Mouse (Mus musculus): ENCODE results near the gene Pdzrn3. TPM values are rescaled to one million over a fixed set of nuclear protein-coding genes. Genes with fewer than 3 reads are reported as not detected.

Pdzrn3 gene
- polyA plus RNA-seq, 1 experiment: 11.2 TPM

- Histone ChIP-seq H3K36me3 (ENCODE audit: control insufficient read depth, insufficient read depth, low read length) (no peaks in the 10 kb centered on the region), H3K4me1 (ENCODE audit: control insufficient read depth, insufficient read depth, insufficient read length, low read length) (no peaks in the 10 kb centered on the region), H3K27ac (ENCODE audit: insufficient read depth, low read depth, low read length) (no peak overlapping the region), H3K27me3 (ENCODE audit: control insufficient read depth, insufficient read depth, low read length) (no peaks in the 10 kb centered on the region), H3K4me3 (ENCODE audit: low read depth, low read length) (no peak overlapping the region)
- TF ChIP-seq CTCF (IDR thresholded peaks at IDR 0.05; ENCODE audit: extremely low read depth, insufficient read length, insufficient replicate concordance, low read depth, low read length) (no peak), POLR2A (IDR thresholded peaks at IDR 0.05; ENCODE audit: low read depth, low read length) (no peak)
- 72% methylated on average over 3 of the region's 3 CpGs for WGBS
Measured at GRCm38 (mm10) chr6:101283891-101284290, 93.8 kb downstream of the Pdzrn3 start.

- no peak overlapping the region for H3K4me3 ChIP-seq (ENCODE audit: low read depth, low read length)
- WGBS: 38% methylated on average over 3 of the region's 3 CpGs
- H3K27ac ChIP-seq (ENCODE audit: insufficient read depth, low read depth, low read length): no peak overlapping the region
- H3K4me1 ChIP-seq (ENCODE audit: control insufficient read depth, insufficient read depth, insufficient read length, low read length): no peaks in the 10 kb centered on the region
- H3K36me3 ChIP-seq (ENCODE audit: control insufficient read depth, insufficient read depth, low read length): no peaks in the 10 kb centered on the region
- no peaks in the 10 kb centered on the region for H3K27me3 ChIP-seq (ENCODE audit: control insufficient read depth, insufficient read depth, low read length)
- TF ChIP-seq POLR2A (IDR thresholded peaks at IDR 0.05; ENCODE audit: low read depth, low read length) (no peak), CTCF (IDR thresholded peaks at IDR 0.05; ENCODE audit: extremely low read depth, insufficient read length, insufficient replicate concordance, low read depth, low read length) (no peak)
Measured at GRCm38 (mm10) chr6:101281644-101282043, 96.1 kb downstream of the Pdzrn3 start.

- no peaks in the 10 kb centered on the region for H3K4me1 ChIP-seq (ENCODE audit: control insufficient read depth, insufficient read depth, insufficient read length, low read length)
- H3K27ac ChIP-seq (ENCODE audit: insufficient read depth, low read depth, low read length): no peak overlapping the region
- no peaks in the 10 kb centered on the region for H3K36me3 ChIP-seq (ENCODE audit: control insufficient read depth, insufficient read depth, low read length)
- 69% methylated on average over 9 of the region's 9 CpGs for WGBS
- TF ChIP-seq CTCF (IDR thresholded peaks at IDR 0.05; ENCODE audit: extremely low read depth, insufficient read length, insufficient replicate concordance, low read depth, low read length) (no peak), POLR2A (IDR thresholded peaks at IDR 0.05; ENCODE audit: low read depth, low read length) (no peak)
- no peak overlapping the region for H3K4me3 ChIP-seq (ENCODE audit: low read depth, low read length)
- H3K27me3 ChIP-seq (ENCODE audit: control insufficient read depth, insufficient read depth, low read length): no peaks in the 10 kb centered on the region
Measured at GRCm38 (mm10) chr6:101280811-101281218, 96.9 kb downstream of the Pdzrn3 start.

- no peaks in the 10 kb centered on the region for H3K4me1 ChIP-seq (ENCODE audit: control insufficient read depth, insufficient read depth, insufficient read length, low read length)
- TF ChIP-seq CTCF (IDR thresholded peaks at IDR 0.05; ENCODE audit: extremely low read depth, insufficient read length, insufficient replicate concordance, low read depth, low read length): no peak
- no peak for TF ChIP-seq POLR2A (IDR thresholded peaks at IDR 0.05; ENCODE audit: low read depth, low read length)
- no peaks in the 10 kb centered on the region for H3K27me3 ChIP-seq (ENCODE audit: control insufficient read depth, insufficient read depth, low read length)
- H3K36me3 ChIP-seq (ENCODE audit: control insufficient read depth, insufficient read depth, low read length): no peaks in the 10 kb centered on the region
- WGBS: 57% methylated on average over 13 of the region's 13 CpGs
- H3K4me3 ChIP-seq (ENCODE audit: low read depth, low read length): no peak overlapping the region
- H3K27ac ChIP-seq (ENCODE audit: insufficient read depth, low read depth, low read length): peak overlapping the region; percentile 27
Measured at GRCm38 (mm10) chr6:101278286-101278932, 99.3 kb downstream of the Pdzrn3 start.

GRCm38 (mm10) chr6:101276261-101276660, 101.4 kb downstream of the Pdzrn3 start:
- H3K4me1 ChIP-seq (ENCODE audit: control insufficient read depth, insufficient read depth, insufficient read length, low read length): peaks cover 2% of the 10 kb centered on the region; the same call in 1 of the 2 replicates
- 73% methylated on average over 8 of the region's 8 CpGs for WGBS

GRCm38 (mm10) chr6:101275806-101276205, 101.9 kb downstream of the Pdzrn3 start:
- Histone ChIP-seq H3K4me3 (ENCODE audit: low read depth, low read length) (no peak overlapping the region), H3K36me3 (ENCODE audit: control insufficient read depth, insufficient read depth, low read length) (no peaks in the 10 kb centered on the region), H3K27ac (ENCODE audit: insufficient read depth, low read depth, low read length) (no peak overlapping the region), H3K27me3 (ENCODE audit: control insufficient read depth, insufficient read depth, low read length) (0 out of 2 replicates have a peak, but pooled peaks cover 7% of the 10 kb centered on the region), H3K4me1 (ENCODE audit: control insufficient read depth, insufficient read depth, insufficient read length, low read length) (peaks cover 2% of the 10 kb centered on the region; the same call in 1 of the 2 replicates)
- TF ChIP-seq CTCF (IDR thresholded peaks at IDR 0.05; ENCODE audit: extremely low read depth, insufficient read length, insufficient replicate concordance, low read depth, low read length) (no peak), POLR2A (IDR thresholded peaks at IDR 0.05; ENCODE audit: low read depth, low read length) (no peak)
- WGBS: 72% methylated on average over 3 of the region's 3 CpGs

More at GRCm38 (mm10) chr6:101276261-101276660, 101.4 kb downstream of the Pdzrn3 start:
- Histone ChIP-seq H3K27ac (ENCODE audit: insufficient read depth, low read depth, low read length) (no peak overlapping the region), H3K27me3 (ENCODE audit: control insufficient read depth, insufficient read depth, low read length) (0 out of 2 replicates have a peak, but pooled peaks cover 7% of the 10 kb centered on the region), H3K4me3 (ENCODE audit: low read depth, low read length) (no peak overlapping the region), H3K36me3 (ENCODE audit: control insufficient read depth, insufficient read depth, low read length) (no peaks in the 10 kb centered on the region)
- TF ChIP-seq CTCF (IDR thresholded peaks at IDR 0.05; ENCODE audit: extremely low read depth, insufficient read length, insufficient replicate concordance, low read depth, low read length): no peak

- H3K4me1 ChIP-seq (ENCODE audit: control insufficient read depth, insufficient read depth, insufficient read length, low read length): peaks cover 2% of the 10 kb centered on the region; the same call in 1 of the 2 replicates
Measured at GRCm38 (mm10) chr6:101274846-101275245, 102.9 kb downstream of the Pdzrn3 start.

More at GRCm38 (mm10) chr6:101274846-101275245, 102.9 kb downstream of the Pdzrn3 start:
- Histone ChIP-seq H3K36me3 (ENCODE audit: control insufficient read depth, insufficient read depth, low read length) (no peaks in the 10 kb centered on the region), H3K27ac (ENCODE audit: insufficient read depth, low read depth, low read length) (no peak overlapping the region), H3K4me3 (ENCODE audit: low read depth, low read length) (no peak overlapping the region), H3K27me3 (ENCODE audit: control insufficient read depth, insufficient read depth, low read length) (0 out of 2 replicates have a peak, but pooled peaks cover 11% of the 10 kb centered on the region)
- WGBS: 50% methylated on average over 2 of the region's 2 CpGs
- TF ChIP-seq CTCF (IDR thresholded peaks at IDR 0.05; ENCODE audit: extremely low read depth, insufficient read length, insufficient replicate concordance, low read depth, low read length): no peak
- TF ChIP-seq POLR2A (IDR thresholded peaks at IDR 0.05; ENCODE audit: low read depth, low read length): no peak

Data from small intestine, adult 2 months (tissue).